Mouse (Mus musculus) activated CD4-positive, CD25-positive, alpha-beta regulatory T cell, adult 9 weeks (primary cell): ENCODE measurements around the gene Ppox. TPM values are rescaled to one million over a fixed set of nuclear protein-coding genes. Genes with fewer than 3 reads are reported as not detected.

Experiments
- polyA plus RNA-seq: library from polyadenylated mRNA; unstranded; fragments of 100-300 nt; shearing (Covaris generic); gene quantifications from one replicate; pipeline ENCODE4 v1.2.1, GENCODE M21; 2017

Gene Ppox
- polyA plus RNA-seq: 71.0 TPM

DNA sequence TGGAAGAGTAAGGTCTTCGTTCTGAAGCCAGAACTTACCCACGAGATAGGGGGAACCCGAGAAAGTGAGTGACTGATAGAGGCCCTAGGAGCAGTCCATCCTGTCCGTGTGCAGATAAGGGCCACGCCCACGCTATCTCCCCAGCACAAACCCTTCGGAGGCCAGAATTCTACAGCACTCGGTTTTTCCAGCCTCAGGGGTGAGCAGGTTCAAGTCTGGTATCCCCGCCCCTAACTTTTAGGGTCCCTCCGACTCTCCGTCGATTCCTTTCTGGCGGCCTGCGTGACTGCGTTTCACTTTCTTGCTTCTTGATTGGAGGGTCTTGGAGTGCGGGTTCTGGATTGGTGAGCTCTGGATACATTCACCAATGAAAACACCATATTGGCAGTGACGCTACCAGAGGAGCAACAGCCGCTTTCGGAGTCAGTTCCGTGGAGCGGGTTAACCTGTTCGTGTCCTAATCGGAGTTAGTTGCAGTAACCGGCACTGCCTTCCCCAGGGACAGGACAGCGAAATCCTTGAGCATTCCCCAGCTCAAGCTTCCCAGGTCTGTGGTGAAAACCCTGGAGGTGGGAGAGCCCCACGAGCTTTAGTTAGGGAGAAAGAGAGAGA, at the start of gene Ppox:
Gene Ppox (minus strand): TSS at position 271 of the 612 bp plus-strand sequence.

DNA sequence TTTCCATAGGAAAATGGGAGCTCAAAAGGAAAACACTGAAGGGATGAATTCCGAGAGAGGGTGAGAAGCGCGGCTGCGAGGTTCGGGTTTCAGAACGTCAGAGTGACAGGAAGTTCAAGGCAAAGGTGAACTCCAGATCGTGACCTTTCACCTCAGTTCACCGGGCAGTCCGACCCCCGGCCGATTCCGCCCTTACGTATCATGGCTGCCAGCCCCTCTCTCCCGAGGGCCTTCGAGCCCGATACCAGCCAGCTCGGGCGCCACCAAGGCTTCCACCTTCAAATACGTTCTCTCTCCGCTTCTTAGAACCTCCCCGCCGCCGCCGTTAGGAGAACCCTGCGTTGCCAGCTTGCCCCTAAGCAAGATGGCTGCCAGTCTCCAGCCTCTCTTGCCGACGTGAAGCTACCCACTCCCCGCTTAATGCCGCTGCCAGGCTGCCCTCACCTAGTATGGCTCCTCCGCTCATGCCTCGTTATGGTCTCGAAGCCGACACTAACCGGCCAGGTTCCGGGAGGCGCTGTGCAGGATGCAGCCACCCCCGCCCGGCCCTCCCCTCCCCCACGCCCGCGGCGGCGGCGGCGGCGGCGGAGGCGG, 48.0 kb upstream of the Ppox start, which contains the start of gene Dedd:
Gene Dedd (plus strand): TSS at position 307 of the 594 bp plus-strand sequence.

GRCm38 (mm10) chr1:171294298-171295062, 13.5 kb upstream of the Ppox start, which contains the start of gene Ufc1:
Ufc1 (minus strand) TSS chr1:171295024.

GRCm38 (mm10) chr1:171287136-171288081, 6.4 kb upstream of the Ppox start, which contains the start of gene Usp21:
Usp21 (minus strand) TSS chr1:171287991.

DNA sequence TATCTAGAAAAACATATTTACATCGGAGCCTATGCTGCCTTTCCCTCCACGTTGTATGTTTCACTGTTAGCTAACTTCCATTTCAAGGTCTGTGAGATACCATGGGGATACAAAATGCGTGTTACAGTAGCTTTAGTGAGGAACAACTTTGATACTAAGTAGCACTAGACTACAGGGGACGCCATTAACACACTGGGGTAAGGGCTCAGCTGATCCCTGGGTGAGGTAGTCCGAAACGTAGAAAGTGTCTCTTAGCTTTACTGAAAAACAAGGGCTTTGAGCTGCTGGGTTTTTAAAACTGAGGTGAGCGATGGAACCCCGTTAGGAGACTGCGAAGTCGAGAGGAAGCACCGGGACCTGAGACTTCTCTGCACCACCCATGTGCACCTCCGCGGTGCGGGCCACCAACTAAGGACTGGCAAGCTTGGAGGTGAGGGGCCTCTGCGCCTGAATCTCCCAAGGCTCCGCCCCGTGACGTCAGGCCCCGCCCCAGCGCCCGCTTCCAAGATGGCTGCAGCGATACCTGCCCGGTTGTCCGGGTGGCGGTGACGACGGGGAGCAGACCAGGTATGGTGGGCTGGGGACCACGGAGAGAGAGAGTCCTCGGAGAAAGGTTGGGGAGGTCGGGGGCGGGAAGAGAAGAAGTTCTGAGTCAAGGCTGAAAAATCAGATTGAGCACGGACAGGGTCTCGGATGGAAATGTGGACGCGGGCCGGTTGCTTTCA, 11.0 kb downstream of the Ppox start, which contains the start of gene B4galt3:
Gene B4galt3 (plus strand): TSS at position 481 of the 725 bp plus-strand sequence.

GRCm38 (mm10) chr1:171250680-171251593, 30.0 kb downstream of the Ppox start, which contains the start of gene Ndufs2:
Ndufs2 (minus strand) TSS chr1:171251388.

DNA sequence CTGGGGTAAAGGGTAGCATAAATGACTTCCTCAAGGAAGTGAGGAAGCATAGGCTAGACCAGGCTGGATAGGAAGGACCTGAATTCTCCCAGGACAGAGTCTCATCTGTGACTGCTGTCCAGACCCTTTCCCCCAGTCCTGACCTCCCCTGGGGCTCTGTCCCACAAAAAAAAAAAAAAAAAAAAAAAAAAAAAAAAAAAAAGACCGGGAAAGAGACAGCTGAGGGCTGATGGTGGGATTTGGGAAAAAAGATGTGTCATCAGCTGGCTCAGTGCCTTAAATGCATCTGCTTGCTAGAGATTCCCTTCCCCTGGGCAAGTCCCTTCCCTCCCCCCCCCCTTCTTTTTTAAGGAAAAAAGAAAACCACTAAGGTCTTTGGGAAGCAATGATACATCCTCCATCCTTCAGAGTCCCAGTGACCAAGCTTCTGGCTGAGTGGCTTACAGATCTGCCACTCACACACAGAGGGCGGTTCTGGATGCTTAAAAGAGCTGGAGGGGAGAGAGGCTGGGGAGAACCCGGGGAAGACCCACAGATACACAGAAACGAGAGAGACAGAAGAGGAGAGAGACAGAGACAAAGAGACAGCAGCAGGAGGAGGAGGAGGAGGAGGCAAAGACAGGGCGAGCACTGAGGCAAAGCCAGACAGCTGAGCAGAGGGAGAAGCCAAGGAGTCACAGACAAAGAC, 30.9 kb downstream of the Ppox start, which contains the start of gene Adamts4:
Gene Adamts4 (plus strand): TSS at position 509 of the 688 bp plus-strand sequence.

GRCm38 (mm10) chr1:171234126-171234525, 46.9 kb downstream of the Ppox start, which contains the start of gene Fcer1g:
Fcer1g (minus strand) TSS chr1:171234365.

Other genes starting within 250 kb of the Ppox start
- gene Fcgr3, start 216.3 kb downstream of the Ppox start, polyA plus RNA-seq: 1.9 TPM
- 2.1 TPM for gene Cfap126, start 167.3 kb downstream of the Ppox start, polyA plus RNA-seq
- 173 TPM for gene Sdhc, start 130.6 kb downstream of the Ppox start, polyA plus RNA-seq
- gene Mpz, start 130.5 kb downstream of the Ppox start, polyA plus RNA-seq: not detected
- not detected for gene Pcp4l1, start 84.9 kb downstream of the Ppox start, polyA plus RNA-seq
- gene Nr1i3, start 67.2 kb downstream of the Ppox start, polyA plus RNA-seq: 0.38 TPM
- gene Tomm40l, start 58.7 kb downstream of the Ppox start, polyA plus RNA-seq: 38.8 TPM
- not detected for gene Apoa2, start 56.1 kb downstream of the Ppox start, polyA plus RNA-seq
- gene Fcer1g, start 46.8 kb downstream of the Ppox start, polyA plus RNA-seq: 10.2 TPM
- not detected for gene Adamts4, start 30.8 kb downstream of the Ppox start, polyA plus RNA-seq
- 185 TPM for gene Ndufs2, start 29.8 kb downstream of the Ppox start, polyA plus RNA-seq
- gene B4galt3, start 10.9 kb downstream of the Ppox start, polyA plus RNA-seq: 44.0 TPM
- gene Usp21, start 6.8 kb upstream of the Ppox start, polyA plus RNA-seq: 63.3 TPM
- 67.8 TPM for gene Ufc1, start 13.8 kb upstream of the Ppox start, polyA plus RNA-seq
- 41.6 TPM for gene Dedd, start 48.0 kb upstream of the Ppox start, polyA plus RNA-seq
- gene Nit1, start 64.5 kb upstream of the Ppox start, polyA plus RNA-seq: 57.0 TPM
- 113 TPM for gene Pfdn2, start 64.5 kb upstream of the Ppox start, polyA plus RNA-seq
- gene Klhdc9, start 79.6 kb upstream of the Ppox start, polyA plus RNA-seq: 0.24 TPM
- 0.17 TPM for gene Nectin4, start 88.9 kb upstream of the Ppox start, polyA plus RNA-seq
- gene Arhgap30, start 107.8 kb upstream of the Ppox start, polyA plus RNA-seq: 268 TPM
- gene Usf1, start 130.1 kb upstream of the Ppox start, polyA plus RNA-seq: 97.6 TPM
- 4.0 TPM for gene Tstd1, start 137.7 kb upstream of the Ppox start, polyA plus RNA-seq
- 0.40 TPM for gene F11r, start 156.3 kb upstream of the Ppox start, polyA plus RNA-seq
- 9.2 TPM for gene Alyref2, start 222.3 kb upstream of the Ppox start, polyA plus RNA-seq